Mouse (Mus musculus) hindbrain, postnatal 0 days (tissue): ENCODE results near the gene Esyt1. TPM values are rescaled to one million over a fixed set of nuclear protein-coding genes. Genes with fewer than 3 reads are reported as not detected.

Experiments used
- ATAC-seq: fragments of 200-750 bp; cut with Nextera tagmentation; 2 replicates; pipeline ENCODE4 v1.8.0; 2017; ENCODE audit warnings: mild to moderate bottlenecking, moderate TSS enrichment, moderate library complexity
- DNase-seq: peaks from one replicate; pipeline ENCODE4 v3.0.0-alpha.2; 2015; ENCODE audit warnings: low spot score
- H3K27ac ChIP-seq: fragments of 300-500 bp; sonication (generic); 2 replicates; pipeline ENCODE4 v1.5.1; 2014; ENCODE audit warnings: mild to moderate bottlenecking
- H3K27me3 ChIP-seq: fragments of 300-500 bp; sonication (generic); 2 replicates; pipeline ENCODE4 v1.6.1; 2014; ENCODE audit warnings: low read length, mixed read lengths; ENCODE audit not compliant: insufficient read depth
- H3K36me3 ChIP-seq: fragments of 300-500 bp; sonication (generic); 2 replicates; pipeline ENCODE4 v1.6.1; 2014; ENCODE audit warnings: low read length, mixed read lengths; ENCODE audit not compliant: insufficient read depth
- H3K4me1 ChIP-seq: fragments of 300-500 bp; sonication (generic); 2 replicates; pipeline ENCODE4 v1.6.1; 2014; ENCODE audit warnings: antibody characterized with exemption, low read length, mixed read lengths; ENCODE audit not compliant: insufficient read depth
- H3K4me2 ChIP-seq: fragments of 300-500 bp; sonication (generic); 2 replicates; pipeline ENCODE4 v1.6.1; 2014; ENCODE audit warnings: low read depth, mild to moderate bottlenecking, low read length, moderate library complexity, mixed read lengths
- H3K4me3 ChIP-seq: fragments of 300-500 bp; sonication (generic); 2 replicates; pipeline ENCODE4 v1.5.1; 2014; ENCODE audit warnings: low read length
- H3K9ac ChIP-seq: fragments of 300-500 bp; sonication (generic); replicated peaks from 2 replicates; pipeline ENCODE4 v1.6.1; 2014; ENCODE audit warnings: mild to moderate bottlenecking, low read length, moderate library complexity, mixed read lengths
- H3K9me3 ChIP-seq: fragments of 300-500 bp; sonication (generic); 2 replicates; pipeline ENCODE4 v1.6.1; 2016; ENCODE audit warnings: low read length, mixed read lengths
- CTCF ChIP-seq: IDR thresholded peaks from 2 replicates; pipeline ENCODE4 v1.5.1; 2016; ENCODE audit warnings: antibody characterized with exemption, control low read depth, low read depth
- WGBS: fragments of 180-500 bp; shearing (Covaris S2); extraction: QIAGEN DNeasy Blood & Tissue Kit; methylation state at CpG from one replicate; pipeline ENCODE4 v1.1.7; 2014; 5-methylcytosine and 5-hydroxymethylcytosine counted together
- polyA plus RNA-seq: library from polyadenylated mRNA; unstranded; fragments of >200 nt; fragmentation: Nextera tagmentation; extraction: Ambion mirVana; gene quantifications from 2 replicates; pipeline ENCODE4 v1.2.1, GENCODE M21; 2015
- total RNA-seq: library from RNA; depleted of rRNA; stranded (reverse); fragments of >200 nt; gene quantifications from 2 replicates; pipeline ENCODE4 v1.2.3, GENCODE M21; 2014

Esyt1 gene
- total and polyA plus RNA-seq, 2 experiments from 2014 or later = 13.3 to 22.9 TPM

DNA sequence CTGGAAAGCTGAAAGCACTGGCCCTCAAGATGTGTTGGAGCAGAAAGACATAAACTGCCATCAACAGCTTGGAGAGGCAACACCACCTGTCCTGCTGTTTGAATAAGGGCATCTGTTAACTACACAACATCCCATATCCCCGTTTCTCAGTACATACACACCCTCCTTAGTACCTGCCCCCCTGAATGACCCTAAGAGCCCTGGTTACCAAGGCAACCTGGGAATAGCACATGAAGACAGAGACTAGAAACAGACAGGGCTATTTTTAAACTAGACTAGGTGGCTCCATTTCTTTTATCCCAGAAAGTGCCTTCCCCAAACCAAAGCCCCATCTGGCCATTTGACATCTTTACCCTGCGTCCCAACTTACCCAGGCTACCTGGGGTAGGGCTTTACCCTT, 17.4 kb upstream of the Esyt1 start:
- Histone ChIP-seq H3K4me2 (no peak overlapping the region), H3K27ac (no peak overlapping the region), H3K9me3 (no peaks in the 10 kb centered on the region), H3K9ac (0 out of 2 replicates have a peak overlapping the region, but pooled peaks have one; percentile 7), H3K27me3 (no peaks in the 10 kb centered on the region), H3K4me3 (no peak overlapping the region), H3K4me1 (0 out of 2 replicates have a peak, but pooled peaks cover 5% of the 10 kb centered on the region), H3K36me3 (peaks cover 31% of the 10 kb centered on the region)
- DNase-seq (no peak), ATAC-seq (no peak)
- WGBS = 59% methylated on average over 2 of the region's 2 CpGs
- no peak for TF ChIP-seq CTCF

DNA sequence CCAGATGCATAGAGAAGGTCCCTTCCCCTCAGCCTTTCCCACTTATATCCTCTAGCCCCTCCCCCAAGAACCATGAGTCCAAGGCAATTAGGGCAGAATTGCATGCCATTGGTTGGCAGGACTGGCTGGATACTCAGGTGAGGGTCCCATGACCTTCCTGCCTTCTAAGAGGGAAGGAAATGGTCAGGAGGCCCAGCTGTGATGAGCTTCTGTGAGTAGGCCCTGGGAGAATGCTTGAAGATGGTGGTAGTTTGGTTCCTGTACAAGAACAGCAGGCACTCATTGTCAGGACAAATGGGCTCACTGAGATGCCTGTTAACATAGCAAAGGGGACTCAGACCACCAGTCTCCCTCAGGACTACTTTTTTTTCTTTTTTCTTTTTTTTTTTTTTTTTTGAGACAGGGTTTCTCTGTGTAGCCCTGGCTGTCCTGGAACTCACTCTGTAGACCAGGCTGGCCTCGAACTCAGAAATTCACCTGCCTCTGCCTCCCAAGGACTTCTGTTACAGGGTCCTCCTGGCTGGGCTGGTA, 12.7 kb upstream of the Esyt1 start:
- Histone ChIP-seq H3K4me3 (no peak overlapping the region), H3K4me1 (no peaks in the 10 kb centered on the region), H3K36me3 (peaks cover 9% of the 10 kb centered on the region; the same call in 1 of the 2 replicates), H3K9me3 (no peaks in the 10 kb centered on the region), H3K4me2 (no peak overlapping the region), H3K9ac (no peak overlapping the region), H3K27ac (no peak overlapping the region), H3K27me3 (no peaks in the 10 kb centered on the region)
- DNase-seq (no peak), ATAC-seq (no peak)
- TF ChIP-seq CTCF = no peak
- 100% methylated on average over 1 of the region's 1 CpGs for WGBS

DNA sequence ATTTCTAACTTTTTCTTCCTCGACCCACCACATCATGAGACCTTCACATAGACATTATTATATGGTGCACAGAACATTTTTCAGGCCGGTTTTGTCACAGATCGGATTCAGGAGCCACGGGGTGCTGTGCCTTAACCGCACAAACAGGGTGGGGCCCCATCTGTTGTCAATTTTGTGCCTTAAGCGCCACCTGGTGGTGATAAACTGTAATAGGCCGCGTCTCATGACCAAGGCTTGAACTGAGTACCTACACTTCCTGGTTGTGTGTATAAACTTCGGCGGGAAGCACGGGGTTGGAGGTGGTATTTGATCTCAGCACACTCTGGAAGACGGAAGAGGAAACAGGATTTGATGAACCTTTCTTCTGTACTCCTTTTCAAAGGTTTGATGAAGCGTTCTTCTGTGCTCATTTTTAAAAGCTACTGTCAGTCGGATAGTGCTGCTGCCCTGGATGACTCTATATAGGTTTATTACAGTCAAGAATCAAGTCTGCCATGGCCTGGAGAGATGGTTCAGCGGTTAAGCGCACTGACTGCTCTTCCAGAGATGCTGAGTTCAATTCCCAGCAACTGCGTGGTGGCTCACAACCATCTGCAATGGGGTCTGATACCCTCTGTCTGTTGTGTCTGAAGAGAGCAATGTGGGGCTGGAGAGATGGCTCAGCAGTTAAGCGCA, 10.7 kb upstream of the Esyt1 start:
- peak; percentile 91 for ATAC-seq
- Histone ChIP-seq H3K4me3 (0 out of 2 replicates have a peak overlapping the region, but pooled peaks have one; percentile 9), H3K9ac (no peak overlapping the region; the same call in 1 of the 2 replicates), H3K36me3 (0 out of 2 replicates have a peak, but pooled peaks cover 3% of the 10 kb centered on the region), H3K4me2 (peak overlapping the region; percentile 47), H3K27me3 (no peaks in the 10 kb centered on the region), H3K4me1 (no peaks in the 10 kb centered on the region), H3K9me3 (no peaks in the 10 kb centered on the region), H3K27ac (no peak overlapping the region)
- DNase-seq = peak; percentile 92
- peak; percentile 92 for TF ChIP-seq CTCF
- 15% methylated on average over 18 of the region's 18 CpGs for WGBS

DNA sequence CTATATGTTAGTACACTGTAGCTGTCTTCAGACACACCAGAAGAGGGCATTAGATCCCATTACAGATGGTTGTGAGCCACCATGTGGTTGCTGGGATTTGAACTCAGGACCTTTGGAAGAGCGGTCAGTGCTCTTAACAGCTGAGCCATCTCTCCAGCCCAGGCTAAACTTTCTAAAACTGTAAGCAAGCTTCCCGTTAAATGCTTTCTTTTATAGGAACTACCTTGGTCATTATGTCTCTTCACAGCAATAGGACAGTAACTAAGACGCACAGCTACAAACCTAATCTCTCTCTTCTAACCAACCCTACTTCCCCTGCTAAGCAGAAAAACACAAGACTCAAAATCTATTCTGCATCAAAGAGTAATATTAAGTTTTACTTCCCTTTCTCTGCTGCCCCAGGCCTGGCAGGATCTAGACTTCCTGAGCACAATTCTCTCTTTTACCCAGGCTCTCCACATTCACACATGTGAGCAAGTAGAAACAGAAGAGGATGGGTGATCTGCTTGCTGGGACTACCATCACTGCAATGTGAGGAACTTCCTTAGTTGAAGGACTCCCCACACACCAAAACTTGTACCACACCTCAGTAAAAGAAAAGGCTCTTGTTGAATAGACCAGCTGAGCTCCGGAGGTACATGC, 10.1 kb upstream of the Esyt1 start:
- Histone ChIP-seq H3K4me1 (no peaks in the 10 kb centered on the region), H3K9me3 (no peaks in the 10 kb centered on the region), H3K9ac (no peak overlapping the region; the same call in 1 of the 2 replicates), H3K27me3 (no peaks in the 10 kb centered on the region), H3K4me2 (peak overlapping the region; percentile 47), H3K27ac (no peak overlapping the region), H3K36me3 (no peaks in the 10 kb centered on the region), H3K4me3 (0 out of 2 replicates have a peak overlapping the region, but pooled peaks have one; percentile 9)
- WGBS = 70% methylated on average over 4 of the region's 4 CpGs
- ATAC-seq (no peak; the same call in 1 of the 2 replicates), DNase-seq (no peak)
- no peak for TF ChIP-seq CTCF

DNA sequence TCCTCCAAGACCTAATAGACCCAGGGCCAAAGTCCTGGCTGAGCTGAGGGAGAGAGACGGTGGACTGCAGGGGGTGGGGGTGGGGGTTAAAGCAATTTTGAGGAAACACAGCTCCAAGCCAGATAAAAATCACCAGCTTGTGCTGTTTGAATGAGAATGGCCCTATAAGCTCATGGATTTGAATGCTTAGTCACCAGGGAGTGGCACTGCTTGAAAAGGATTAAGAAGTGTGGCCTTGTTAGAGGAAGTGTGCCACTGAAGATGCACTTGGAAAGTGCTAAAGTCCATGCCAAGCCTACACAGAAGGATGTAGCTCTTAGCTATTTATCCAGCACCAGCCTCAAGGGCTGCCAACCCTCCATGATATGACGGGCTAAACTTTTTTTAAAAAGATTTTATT, 9.5 kb upstream of the Esyt1 start:
- Histone ChIP-seq H3K27ac (no peak overlapping the region), H3K4me3 (no peak overlapping the region), H3K9ac (no peak overlapping the region), H3K36me3 (no peaks in the 10 kb centered on the region), H3K27me3 (no peaks in the 10 kb centered on the region), H3K4me1 (no peaks in the 10 kb centered on the region), H3K9me3 (no peaks in the 10 kb centered on the region), H3K4me2 (no peak overlapping the region)
- 87% methylated on average over 2 of the region's 2 CpGs for WGBS
- TF ChIP-seq CTCF = no peak
- ATAC-seq (no peak), DNase-seq (no peak)

DNA sequence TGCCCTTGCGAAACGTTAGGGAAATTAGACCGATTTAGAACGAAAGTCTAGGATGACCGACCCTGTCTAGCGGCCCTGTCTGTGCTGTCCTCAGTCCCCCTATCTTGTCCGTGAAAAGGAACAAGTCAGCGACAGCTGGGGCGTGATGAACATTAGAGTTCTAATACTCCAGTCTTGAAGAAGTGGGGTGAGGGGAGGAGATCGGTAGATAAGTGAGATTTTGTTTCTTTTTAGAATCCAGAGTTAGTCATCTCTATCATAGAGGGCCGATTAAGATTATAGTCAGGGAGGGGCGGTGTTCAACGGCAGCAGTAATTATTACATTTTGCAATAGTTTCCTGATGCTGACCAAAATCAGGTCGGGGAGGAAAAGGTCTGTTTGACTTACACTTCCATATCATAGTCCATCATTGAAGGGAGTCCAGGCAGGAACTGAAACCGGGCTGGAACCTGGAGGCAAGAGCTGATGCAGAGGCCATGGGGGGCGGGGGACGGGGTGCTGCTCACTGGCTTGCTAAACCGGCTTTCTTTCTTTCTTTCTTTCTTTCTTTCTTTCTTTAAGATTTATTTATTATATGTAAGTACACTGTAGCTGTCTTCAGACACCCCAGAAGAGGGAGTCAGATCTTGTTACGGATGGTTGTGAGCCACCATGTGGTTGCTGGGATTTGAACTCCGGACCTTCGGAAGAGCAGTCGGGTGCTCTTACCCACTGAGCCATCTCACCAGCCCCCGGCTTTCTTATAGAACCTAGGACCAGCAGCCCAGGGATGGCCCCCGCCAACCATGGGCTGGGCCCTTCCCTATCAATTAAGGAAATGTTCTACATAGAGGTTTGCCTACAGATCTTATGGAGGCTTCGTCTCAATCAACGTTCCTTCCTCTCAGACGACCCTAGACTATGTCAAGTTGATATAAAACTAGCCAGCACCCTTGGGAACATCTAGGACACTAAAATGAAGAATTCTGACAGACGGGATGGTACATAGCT, 990 bp upstream of the Esyt1 start:
- peak overlapping the region; percentile 83 for H3K4me3 ChIP-seq
- H3K27ac ChIP-seq = peak overlapping the region; percentile 8; the same call in 1 of the 2 replicates
- no peaks in the 10 kb centered on the region; the same call in 1 of the 2 replicates for H3K36me3 ChIP-seq
- DNase-seq (no peak), ATAC-seq (no peak)
- H3K27me3 ChIP-seq = no peaks in the 10 kb centered on the region
- H3K9ac ChIP-seq = peak overlapping the region; percentile 14; the same call in 1 of the 2 replicates
- TF ChIP-seq CTCF = no peak
- H3K4me1 ChIP-seq = no peaks in the 10 kb centered on the region
- H3K4me2 ChIP-seq = peak overlapping the region; percentile 99
- H3K9me3 ChIP-seq = no peaks in the 10 kb centered on the region
- WGBS = 30% methylated on average over 28 of the region's 28 CpGs
